Mouse (Mus musculus): ENCODE measurements around the gene Ezr. TPM values are rescaled to one million over a fixed set of nuclear protein-coding genes. Genes with fewer than 3 reads are reported as not detected.

Gene Ezr
- polyA plus RNA-seq, 1 experiment from 2014 or later = 43.1 TPM

DNA sequence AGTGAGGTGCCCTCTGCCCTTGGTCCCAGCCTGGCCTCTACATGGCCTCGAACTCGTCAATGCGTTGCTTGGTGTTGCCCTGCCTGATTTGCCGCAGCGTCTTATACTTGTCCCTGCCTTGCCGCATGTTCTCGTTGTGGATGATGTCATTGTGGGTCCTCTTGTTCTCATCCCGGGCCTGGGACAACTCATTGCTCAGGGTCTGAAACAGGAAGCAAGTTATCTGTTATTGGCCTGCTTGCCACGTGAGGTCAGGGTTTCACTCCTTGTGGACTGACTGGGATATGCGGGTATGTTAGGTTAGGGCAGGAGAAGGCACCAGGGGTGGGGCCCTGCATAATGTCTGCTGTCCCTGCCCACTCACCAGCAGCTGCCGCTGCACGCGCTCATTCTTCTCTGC lies 43.3 kb downstream of the Ezr start:
- H3K9ac ChIP-seq (replicated peaks) = no peak overlapping the region
- peaks cover 55% of the 10 kb centered on the region for H3K4me1 ChIP-seq (replicated peaks)
- 92% methylated on average over 13 of the region's 13 CpGs for WGBS
- no peaks in the 10 kb centered on the region for H3K9me3 ChIP-seq
- H3K36me3 ChIP-seq = peaks cover 7% of the 10 kb centered on the region; the same call in 1 of the 2 replicates
- H3K4me3 ChIP-seq (replicated peaks) = no peak overlapping the region
- H3K27me3 ChIP-seq = peaks cover 25% of the 10 kb centered on the region
- no peak for ATAC-seq
- H3K4me2 ChIP-seq (replicated peaks) = no peak overlapping the region
- no peak overlapping the region for H3K27ac ChIP-seq

DNA sequence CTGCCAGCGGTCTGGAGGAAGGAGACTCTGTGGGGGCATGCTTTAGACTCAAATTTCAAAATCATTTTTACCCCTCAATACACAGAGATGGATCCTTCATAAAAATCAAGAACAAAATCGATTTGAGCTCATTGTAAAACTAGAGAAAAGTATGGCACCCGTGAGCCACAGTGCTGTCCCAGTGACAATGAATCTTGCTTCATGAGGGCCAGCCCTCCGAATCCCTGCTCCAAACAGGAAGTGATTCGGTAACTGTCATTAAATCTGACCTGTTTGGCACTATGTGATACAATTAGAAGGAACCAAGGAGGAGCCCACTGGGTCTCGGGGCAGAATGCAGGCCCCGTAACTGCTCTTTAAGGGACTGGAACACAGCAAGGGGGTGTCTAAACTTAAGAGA lies 43.7 kb downstream of the Ezr start:
- H3K27ac ChIP-seq = no peak overlapping the region
- WGBS = 90% methylated on average over 7 of the region's 7 CpGs
- no peak for ATAC-seq
- no peaks in the 10 kb centered on the region for H3K9me3 ChIP-seq
- peaks cover 20% of the 10 kb centered on the region for H3K27me3 ChIP-seq
- H3K4me2 ChIP-seq (replicated peaks) = no peak overlapping the region
- peaks cover 51% of the 10 kb centered on the region for H3K4me1 ChIP-seq (replicated peaks)
- no peak overlapping the region for H3K4me3 ChIP-seq (replicated peaks)
- H3K36me3 ChIP-seq = peaks cover 7% of the 10 kb centered on the region; the same call in 1 of the 2 replicates
- H3K9ac ChIP-seq (replicated peaks) = no peak overlapping the region

DNA sequence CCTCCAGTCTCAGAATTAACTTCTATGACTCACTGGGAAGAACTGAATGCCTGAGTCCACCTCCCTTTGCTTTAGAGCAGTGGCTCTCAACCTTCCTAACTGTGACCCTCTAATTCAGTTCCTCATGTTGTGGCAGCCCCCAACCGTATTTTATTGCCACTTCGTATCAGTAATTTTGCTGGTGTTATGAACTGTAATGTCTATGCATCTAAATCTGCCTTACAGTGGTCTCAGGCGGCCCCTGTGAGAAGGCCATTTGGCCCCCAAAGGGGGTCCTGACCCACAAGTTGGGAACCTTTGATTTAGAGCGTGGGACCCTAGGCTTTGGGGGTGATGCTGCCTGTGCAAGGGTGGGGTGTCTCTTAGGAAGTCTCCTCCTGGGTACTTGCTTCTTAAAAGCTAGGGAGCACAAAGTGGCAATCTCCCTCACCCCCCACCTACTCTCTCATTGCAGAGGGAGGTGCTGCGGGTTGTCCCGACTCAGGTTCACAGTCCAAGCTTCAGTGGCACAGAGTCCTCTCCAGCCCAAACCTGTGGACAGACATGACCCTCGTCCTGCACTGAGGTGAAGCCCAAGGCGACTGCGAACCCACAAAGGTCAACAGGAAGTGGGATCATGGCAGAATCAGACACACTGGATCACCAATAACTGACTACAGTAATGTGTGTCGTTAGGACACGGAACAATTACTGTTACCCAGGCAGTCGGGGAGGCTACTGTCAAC lies 45.1 kb downstream of the Ezr start:
- Histone ChIP-seq H3K4me1 (replicated peaks) (peaks cover 42% of the 10 kb centered on the region), H3K27ac (no peak overlapping the region)
- WGBS = 73% methylated on average over 12 of the region's 12 CpGs

DNA sequence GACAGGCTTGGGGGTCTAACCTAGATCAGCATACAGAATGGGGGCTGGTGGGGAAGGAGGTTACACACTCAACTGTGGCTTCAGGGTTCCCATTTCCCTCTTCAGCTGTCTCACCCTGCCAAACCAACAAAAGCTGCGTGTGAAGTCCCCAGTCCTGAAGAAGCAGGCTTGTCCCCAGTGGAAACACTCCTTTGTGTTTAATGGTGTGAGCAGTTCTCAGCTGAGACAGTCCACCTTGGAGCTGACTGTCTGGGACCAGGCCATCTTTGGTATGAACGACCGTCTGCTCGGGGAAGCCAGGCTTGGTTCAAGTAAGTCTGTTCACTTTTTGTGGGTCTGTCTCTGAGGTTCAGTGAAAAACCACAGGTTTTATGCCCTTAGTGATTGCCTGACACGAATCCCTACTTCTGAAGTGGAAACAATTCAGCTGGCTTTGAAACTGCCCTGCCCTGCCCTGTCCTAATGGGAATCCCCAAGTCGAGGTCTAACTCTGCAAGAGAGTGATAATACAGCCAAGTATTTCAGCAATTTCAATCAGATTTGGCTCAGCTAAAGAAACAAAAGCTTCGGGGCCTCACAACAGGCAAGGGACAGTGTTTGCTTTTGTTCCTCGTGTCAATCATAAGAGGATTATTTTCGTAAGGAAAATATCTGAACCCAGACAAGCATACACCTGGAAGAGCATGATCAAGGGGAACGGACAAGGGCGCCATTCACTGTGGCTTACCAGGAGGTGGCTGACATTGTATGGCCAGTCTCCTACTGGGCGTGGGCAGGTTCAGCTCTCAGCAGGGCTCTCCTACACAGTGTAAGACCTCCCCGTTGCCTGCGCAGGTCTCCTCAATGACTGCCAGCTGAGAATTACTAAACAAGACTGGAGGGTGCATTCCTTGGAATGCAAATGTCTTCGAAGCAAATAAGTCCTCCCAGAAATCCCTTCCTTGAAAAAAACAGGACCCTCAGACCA lies 46.0 kb downstream of the Ezr start:
- H3K9me3 ChIP-seq = no peaks in the 10 kb centered on the region
- H3K9ac ChIP-seq (replicated peaks) = no peak overlapping the region
- H3K27ac ChIP-seq = no peak overlapping the region
- peaks cover 7% of the 10 kb centered on the region; the same call in 1 of the 2 replicates for H3K36me3 ChIP-seq
- H3K4me1 ChIP-seq (replicated peaks) = peaks cover 34% of the 10 kb centered on the region
- H3K27me3 ChIP-seq = peaks cover 9% of the 10 kb centered on the region; the same call in 1 of the 2 replicates
- H3K4me2 ChIP-seq (replicated peaks) = no peak overlapping the region
- 0 out of 2 replicates have a peak, but pooled peaks have one; percentile 60 for ATAC-seq
- WGBS = 22% methylated on average over 15 of the region's 15 CpGs
- H3K4me3 ChIP-seq (replicated peaks) = no peak overlapping the region

More for the DNA sequence above, 45.1 kb downstream of the Ezr start:
- peaks cover 9% of the 10 kb centered on the region; the same call in 1 of the 2 replicates for H3K27me3 ChIP-seq
- H3K4me2 ChIP-seq (replicated peaks) = no peak overlapping the region
- H3K4me3 ChIP-seq (replicated peaks) = no peak overlapping the region
- H3K36me3 ChIP-seq = peaks cover 7% of the 10 kb centered on the region; the same call in 1 of the 2 replicates
- no peak overlapping the region for H3K9ac ChIP-seq (replicated peaks)
- H3K9me3 ChIP-seq = no peaks in the 10 kb centered on the region
- no peak for ATAC-seq

DNA sequence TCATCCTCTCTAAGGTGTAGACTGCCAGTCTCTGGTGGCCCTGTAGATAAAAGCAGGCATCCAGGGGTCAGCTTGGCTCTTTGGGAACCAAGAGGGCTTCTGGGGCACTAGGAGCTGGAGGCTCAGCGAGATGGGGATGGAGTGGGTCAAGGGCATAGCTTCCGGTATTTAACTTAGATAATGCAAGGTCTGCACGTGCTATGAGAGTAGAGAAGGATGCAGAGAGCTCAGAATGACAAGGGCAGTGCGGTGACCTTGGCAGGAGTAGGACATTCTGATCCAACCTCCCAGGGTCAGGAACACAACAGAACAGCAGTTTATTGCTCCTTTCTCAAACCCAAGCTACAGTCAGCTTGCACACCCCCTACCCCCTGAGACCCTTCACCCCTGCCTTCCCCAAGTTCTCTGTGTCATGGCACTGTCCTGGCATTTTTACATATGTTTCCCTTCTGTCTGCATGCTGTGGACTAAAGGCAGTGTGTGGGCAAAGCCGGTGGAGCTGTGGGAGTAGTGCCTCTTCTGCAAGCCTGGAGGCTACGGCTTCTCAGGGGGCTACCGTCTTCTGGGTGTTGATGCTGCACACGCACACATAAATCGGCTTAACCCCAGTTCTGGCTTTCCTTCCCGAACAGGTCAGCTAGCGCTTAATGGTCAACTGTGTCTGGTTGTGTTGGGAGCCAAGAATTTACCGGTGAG lies 47.7 kb downstream of the Ezr start:
- Histone ChIP-seq H3K27me3 (peaks cover 9% of the 10 kb centered on the region; the same call in 1 of the 2 replicates), H3K9me3 (no peaks in the 10 kb centered on the region), H3K9ac (replicated peaks) (no peak overlapping the region), H3K4me1 (replicated peaks) (peaks cover 17% of the 10 kb centered on the region), H3K36me3 (peaks cover 7% of the 10 kb centered on the region; the same call in 1 of the 2 replicates), H3K4me2 (replicated peaks) (no peak overlapping the region), H3K4me3 (replicated peaks) (no peak overlapping the region), H3K27ac (no peak overlapping the region)
- no peak for ATAC-seq
- WGBS = 93% methylated on average over 12 of the region's 12 CpGs

DNA sequence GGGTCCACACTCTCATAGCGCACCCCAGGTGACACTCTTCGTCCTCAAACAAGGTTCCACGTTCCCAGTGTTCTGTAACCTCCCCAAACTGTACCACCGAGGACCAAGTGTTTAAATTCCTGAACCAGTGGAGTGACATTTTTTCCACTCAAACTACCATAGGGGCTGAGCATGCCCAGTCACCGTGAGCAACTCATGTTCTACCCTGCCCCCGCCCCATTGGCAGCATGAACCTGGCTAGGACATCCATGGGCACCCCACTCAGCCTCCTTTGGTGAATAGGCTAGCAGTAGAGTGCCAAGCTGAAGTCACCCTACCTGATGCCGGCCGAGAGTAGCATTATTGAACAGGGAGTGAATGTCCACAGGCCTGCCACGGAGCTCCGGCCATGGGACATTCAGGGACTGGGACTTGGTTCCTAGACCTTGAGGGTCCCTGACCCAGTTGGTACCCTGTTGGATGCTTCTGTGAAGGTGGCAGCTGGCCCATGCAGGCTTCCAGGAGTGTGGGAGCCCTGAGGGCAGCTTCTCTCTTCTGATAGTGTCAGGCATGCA lies 49.2 kb downstream of the Ezr start:
- H3K4me2 ChIP-seq (replicated peaks) = no peak overlapping the region
- H3K9me3 ChIP-seq = no peaks in the 10 kb centered on the region
- no peaks in the 10 kb centered on the region for H3K36me3 ChIP-seq
- H3K4me3 ChIP-seq (replicated peaks) = no peak overlapping the region
- peaks cover 23% of the 10 kb centered on the region for H3K4me1 ChIP-seq (replicated peaks)
- WGBS = 97% methylated on average over 10 of the region's 10 CpGs
- no peak overlapping the region for H3K9ac ChIP-seq (replicated peaks)
- 0 out of 2 replicates have a peak, but pooled peaks cover 4% of the 10 kb centered on the region for H3K27me3 ChIP-seq
- no peak for ATAC-seq
- H3K27ac ChIP-seq = no peak overlapping the region

DNA sequence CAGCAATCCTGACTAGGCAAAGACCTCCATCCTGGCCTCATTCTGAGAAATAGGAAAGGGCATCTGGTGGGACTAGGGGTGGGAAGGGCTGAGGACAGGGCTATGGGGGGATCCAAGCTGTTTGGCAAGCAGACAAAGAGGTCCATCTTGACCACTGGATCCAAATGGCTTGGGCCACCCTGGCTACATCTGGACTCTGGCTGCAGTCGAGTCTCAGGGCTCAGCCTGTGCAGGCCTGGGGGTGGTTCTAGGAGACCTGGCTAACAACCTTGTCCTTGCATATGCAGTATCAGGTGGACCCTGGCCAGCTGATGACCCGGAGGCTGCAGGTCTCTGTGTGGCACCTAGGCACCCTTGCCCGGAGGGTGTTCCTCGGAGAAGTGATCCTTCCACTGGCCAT lies 49.9 kb downstream of the Ezr start:
- H3K9me3 ChIP-seq = no peaks in the 10 kb centered on the region
- H3K36me3 ChIP-seq = no peaks in the 10 kb centered on the region
- no peak for ATAC-seq
- H3K4me3 ChIP-seq (replicated peaks) = no peak overlapping the region
- WGBS = 98% methylated on average over 4 of the region's 4 CpGs
- peaks cover 23% of the 10 kb centered on the region for H3K4me1 ChIP-seq (replicated peaks)
- H3K4me2 ChIP-seq (replicated peaks) = no peak overlapping the region
- H3K27ac ChIP-seq = no peak overlapping the region
- H3K9ac ChIP-seq (replicated peaks) = no peak overlapping the region
- 0 out of 2 replicates have a peak, but pooled peaks cover 4% of the 10 kb centered on the region for H3K27me3 ChIP-seq

DNA sequence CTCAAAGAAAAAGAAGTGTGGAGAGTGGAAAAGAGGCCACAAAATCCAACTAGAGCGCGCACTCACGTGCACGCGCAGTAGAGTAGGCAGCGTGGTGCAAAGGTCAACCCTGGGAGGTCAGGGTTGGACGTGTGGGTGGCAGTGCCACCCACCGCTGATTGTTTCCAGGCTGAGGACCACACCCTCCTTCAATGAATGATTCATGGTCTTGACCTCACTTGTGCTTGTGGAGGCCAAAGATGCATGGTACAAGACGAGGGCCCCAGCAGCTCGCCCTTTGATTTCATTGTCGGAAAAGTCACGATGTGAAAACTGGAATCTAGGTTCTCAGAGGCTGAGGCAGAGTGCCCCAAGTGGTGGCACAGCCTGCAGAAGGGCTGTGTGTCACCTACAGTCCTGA lies 51.0 kb downstream of the Ezr start:
- Histone ChIP-seq H3K27me3 (0 out of 2 replicates have a peak, but pooled peaks cover 4% of the 10 kb centered on the region), H3K9ac (replicated peaks) (no peak overlapping the region), H3K27ac (no peak overlapping the region), H3K4me1 (replicated peaks) (peaks cover 15% of the 10 kb centered on the region), H3K4me2 (replicated peaks) (no peak overlapping the region), H3K9me3 (no peaks in the 10 kb centered on the region), H3K4me3 (replicated peaks) (no peak overlapping the region), H3K36me3 (no peaks in the 10 kb centered on the region)
- 88% methylated on average over 12 of the region's 12 CpGs for WGBS
- no peak for ATAC-seq

DNA sequence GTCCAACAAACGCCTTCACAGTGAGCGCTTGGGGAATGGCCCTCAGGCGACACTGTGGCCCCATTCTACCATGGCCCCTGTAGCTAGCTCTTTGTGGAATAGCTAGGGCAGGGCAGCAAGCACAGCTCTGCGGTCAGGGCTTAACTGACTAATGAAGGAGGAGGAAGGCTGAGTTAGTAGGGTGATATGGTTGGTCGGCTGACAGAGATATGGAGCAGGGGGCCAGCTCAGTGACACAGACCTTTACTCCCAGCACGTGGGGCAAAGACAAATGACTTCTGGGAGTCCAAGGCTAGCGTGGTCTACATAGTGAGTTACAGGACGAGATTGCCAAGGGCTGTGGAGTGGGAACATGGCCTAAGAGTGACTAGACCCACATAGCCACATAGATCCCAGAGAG lies 51.5 kb downstream of the Ezr start:
- Histone ChIP-seq H3K9me3 (no peaks in the 10 kb centered on the region), H3K4me1 (replicated peaks) (peaks cover 10% of the 10 kb centered on the region), H3K36me3 (no peaks in the 10 kb centered on the region), H3K9ac (replicated peaks) (no peak overlapping the region), H3K4me2 (replicated peaks) (no peak overlapping the region), H3K27ac (no peak overlapping the region), H3K4me3 (replicated peaks) (no peak overlapping the region), H3K27me3 (0 out of 2 replicates have a peak, but pooled peaks cover 4% of the 10 kb centered on the region)
- ATAC-seq = no peak
- 81% methylated on average over 8 of the region's 8 CpGs for WGBS

DNA sequence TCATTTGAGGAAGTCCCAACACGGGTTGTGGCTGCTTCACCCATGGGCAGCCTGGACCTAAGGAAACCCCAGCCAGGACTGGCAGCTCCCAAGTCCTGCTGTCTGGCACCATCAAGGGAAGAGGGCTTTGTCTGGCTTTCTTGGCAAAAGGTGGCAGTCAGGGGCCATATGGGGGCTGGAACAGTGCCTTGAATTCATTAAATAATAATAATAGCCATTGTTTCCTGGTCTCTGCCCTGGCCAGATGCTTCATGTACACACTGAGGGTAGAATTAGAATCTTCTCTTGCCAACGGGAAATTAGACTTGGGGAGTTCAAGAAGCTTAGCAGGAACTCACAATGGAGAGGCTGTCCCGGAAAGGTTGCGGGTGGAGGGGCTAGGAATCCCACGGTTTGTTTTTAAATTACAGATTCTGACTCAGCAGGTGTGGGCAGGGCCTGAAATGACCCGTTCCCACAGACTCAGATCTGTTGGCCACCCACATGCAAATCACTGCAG lies 53.3 kb downstream of the Ezr start:
- Histone ChIP-seq H3K36me3 (no peaks in the 10 kb centered on the region), H3K4me3 (replicated peaks) (no peak overlapping the region), H3K27ac (no peak overlapping the region), H3K9me3 (no peaks in the 10 kb centered on the region), H3K4me1 (replicated peaks) (peaks cover 6% of the 10 kb centered on the region), H3K4me2 (replicated peaks) (no peak overlapping the region), H3K27me3 (0 out of 2 replicates have a peak, but pooled peaks cover under 1% of the 10 kb centered on the region), H3K9ac (replicated peaks) (no peak overlapping the region)
- peak; percentile 82 for ATAC-seq
- WGBS = 12% methylated on average over 6 of the region's 6 CpGs

DNA sequence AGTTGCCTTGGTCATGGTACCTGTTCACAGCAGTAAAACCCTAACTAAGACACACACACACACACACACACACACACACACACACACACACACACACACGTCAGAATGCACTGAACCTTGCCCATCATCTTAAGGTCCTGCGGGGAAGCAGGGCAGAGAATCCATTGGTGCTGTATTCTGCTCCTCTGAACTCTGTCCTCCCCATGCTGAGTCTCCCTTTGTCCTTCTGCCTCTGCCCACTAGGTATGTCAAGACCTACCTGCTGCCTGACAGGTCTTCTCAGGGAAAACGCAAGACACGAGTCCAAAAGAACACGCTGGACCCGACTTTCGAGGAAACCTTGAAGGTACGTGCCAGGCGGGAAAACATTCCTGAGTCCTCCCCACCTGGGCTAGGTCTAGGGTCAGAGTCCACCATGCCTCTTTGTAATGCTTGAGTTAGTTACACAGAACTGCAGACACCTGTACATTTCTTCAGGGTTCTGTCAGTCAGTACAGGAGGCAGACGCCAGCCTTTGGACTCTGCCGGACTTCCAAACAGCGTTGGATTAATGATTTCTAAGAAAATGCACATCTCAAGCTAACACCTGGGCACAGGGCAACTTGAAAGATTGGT lies 54.5 kb downstream of the Ezr start:
- no peak for ATAC-seq
- H3K4me2 ChIP-seq (replicated peaks) = no peak overlapping the region
- no peak overlapping the region for H3K27ac ChIP-seq
- H3K4me3 ChIP-seq (replicated peaks) = no peak overlapping the region
- no peaks in the 10 kb centered on the region for H3K36me3 ChIP-seq
- 95% methylated on average over 12 of the region's 12 CpGs for WGBS
- no peaks in the 10 kb centered on the region; the same call in 1 of the 2 replicates for H3K27me3 ChIP-seq
- no peak overlapping the region for H3K9ac ChIP-seq (replicated peaks)
- H3K4me1 ChIP-seq (replicated peaks) = peaks cover 6% of the 10 kb centered on the region
- no peaks in the 10 kb centered on the region for H3K9me3 ChIP-seq
